Mouse (Mus musculus) olfactory bulb, adult 2 months (tissue): ENCODE measurements around the gene Mrpl52.

ENCODE experiments used
- CTCF ChIP-seq: fragments of 200-500 bp; IDR thresholded peaks from 2 replicates; pipeline ENCODE4 v1.5.1; 2012; ENCODE audit warnings: low read depth, mild to moderate bottlenecking, low read length, moderate library complexity; ENCODE audit not compliant: insufficient read depth
- POLR2A ChIP-seq: fragments of 200-500 bp; IDR thresholded peaks from 2 replicates; pipeline ENCODE4 v1.6.1; 2012; ENCODE audit warnings: mild to moderate bottlenecking, low read depth, low read length, moderate library complexity; ENCODE audit not compliant: insufficient read depth

GRCm38 (mm10) chr14:54429332-54430093 lies 2.8 kb downstream of the Mrpl52 start:
- TF ChIP-seq CTCF (no peak), POLR2A (no peak)
